Mouse (Mus musculus): Measurements from ENCODE around the gene Sptan1.

GRCm38 (mm10) chr2:30042445-30042844, 77.1 kb downstream of the Sptan1 start:
- TF ChIP-seq CTCF (IDR thresholded peaks at IDR 0.05; ENCODE audit: control insufficient read depth, insufficient read depth, insufficient replicate concordance, low read depth, low read length) (peak; percentile 68; the same call in 1 of the 2 replicates), POLR2A (IDR thresholded peaks at IDR 0.05; ENCODE audit: control insufficient read depth, low read depth, low read length) (no peak)
